Mouse (Mus musculus): ENCODE results near the gene Adamts1.

Adamts1 gene

DNA sequence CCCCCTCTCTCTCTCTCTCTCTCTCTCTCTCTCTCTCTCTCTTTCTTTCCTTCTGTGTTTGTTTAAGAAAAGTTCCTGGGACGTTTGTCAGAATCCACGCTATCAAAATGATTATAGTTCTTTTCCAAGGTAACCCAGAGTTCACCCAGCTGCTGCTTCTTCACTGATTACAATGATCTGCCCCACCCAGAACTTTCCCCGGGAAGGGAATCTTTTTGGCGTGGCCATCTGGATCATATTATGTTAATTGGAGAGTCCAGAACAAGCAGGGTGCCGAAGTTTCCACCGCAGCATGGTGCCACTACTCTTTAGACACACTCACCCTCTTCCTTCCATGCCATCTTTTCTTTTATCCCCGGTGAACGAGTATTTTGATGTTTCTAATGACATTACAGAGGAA is 37.2 kb downstream of the Adamts1 start:
- peak; percentile 13 for DNase-seq (ENCODE audit: low spot score)

DNA sequence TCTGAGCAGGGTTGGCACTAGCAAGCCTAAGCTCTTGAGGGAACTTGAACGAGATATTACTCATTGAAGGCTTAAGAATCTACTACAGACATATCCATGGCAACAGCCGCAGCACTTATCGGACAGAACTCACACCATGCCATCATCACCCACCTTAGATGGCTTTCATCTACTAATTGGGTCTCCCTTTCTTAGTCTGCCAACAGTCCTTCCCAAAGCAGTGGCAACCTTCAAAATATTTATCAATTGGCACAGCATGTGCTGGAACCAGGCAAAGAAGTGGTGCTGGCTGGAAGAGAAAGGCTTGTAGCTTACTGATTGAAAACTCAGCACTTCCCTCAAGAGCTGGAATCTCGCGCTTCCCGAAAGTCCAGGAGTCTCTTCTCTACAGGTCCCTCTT is 37.7 kb downstream of the Adamts1 start:
- DNase-seq (ENCODE audit: low spot score): no peak

DNA sequence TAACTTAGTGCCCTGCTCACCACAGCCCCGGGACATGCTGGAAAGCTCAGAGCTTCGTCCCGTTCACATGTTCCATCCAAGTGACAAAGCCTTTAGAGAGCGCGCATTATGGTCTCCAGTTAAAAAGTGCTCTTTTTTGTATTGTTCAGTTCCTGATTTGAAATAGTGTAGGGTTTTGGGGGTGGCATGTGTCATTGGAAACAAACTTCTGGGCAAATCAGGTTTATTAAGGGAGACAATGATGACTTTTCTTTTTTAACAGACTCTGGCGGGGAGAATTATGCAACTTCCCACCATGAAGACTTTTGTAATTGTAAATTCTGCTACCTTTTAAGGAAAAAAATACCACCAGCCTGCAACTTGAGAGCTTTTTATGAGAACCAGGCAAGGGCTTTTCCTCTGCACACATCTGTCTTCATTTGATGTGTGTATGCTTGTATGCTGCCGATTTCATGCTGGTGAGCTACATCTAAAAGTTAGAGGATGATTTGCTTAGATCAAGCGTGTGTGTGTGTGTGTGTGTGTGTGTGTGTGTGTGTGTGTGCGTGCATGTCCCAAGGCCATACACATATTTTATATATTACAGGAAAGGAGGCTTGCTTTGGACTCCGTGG is 40.8 kb downstream of the Adamts1 start:
- DNase-seq (ENCODE audit: low spot score): no peak

DNA sequence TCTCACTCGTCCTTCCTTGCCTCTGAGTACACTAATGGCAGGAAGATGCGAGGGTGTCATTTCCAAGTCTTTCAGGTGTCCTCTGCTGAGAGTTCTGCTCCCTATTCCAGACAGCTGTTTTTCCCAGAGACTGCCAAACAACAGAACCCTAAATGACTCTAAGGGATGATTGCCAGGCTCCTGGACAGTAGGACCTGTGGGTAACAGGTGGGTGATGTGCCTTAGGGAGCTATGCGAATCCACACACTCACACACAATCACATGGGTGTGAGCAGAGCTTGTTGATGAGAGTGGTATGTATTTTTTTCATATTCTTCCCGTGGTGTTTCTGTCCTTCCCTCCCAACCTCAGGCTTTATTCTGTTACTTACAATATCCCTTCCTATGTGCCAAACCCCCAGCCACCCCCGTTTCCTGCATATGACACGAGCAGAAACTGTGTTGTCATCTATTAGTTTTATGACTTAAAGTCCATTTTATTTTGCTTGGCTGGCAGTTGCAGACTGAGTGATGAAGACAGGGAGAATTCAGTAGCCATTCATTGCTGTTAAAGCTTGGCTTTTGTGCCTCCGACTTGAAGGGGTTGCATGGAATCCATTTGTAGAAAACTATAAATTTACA is 41.8 kb downstream of the Adamts1 start:
- no peak for DNase-seq (ENCODE audit: low spot score)

DNA sequence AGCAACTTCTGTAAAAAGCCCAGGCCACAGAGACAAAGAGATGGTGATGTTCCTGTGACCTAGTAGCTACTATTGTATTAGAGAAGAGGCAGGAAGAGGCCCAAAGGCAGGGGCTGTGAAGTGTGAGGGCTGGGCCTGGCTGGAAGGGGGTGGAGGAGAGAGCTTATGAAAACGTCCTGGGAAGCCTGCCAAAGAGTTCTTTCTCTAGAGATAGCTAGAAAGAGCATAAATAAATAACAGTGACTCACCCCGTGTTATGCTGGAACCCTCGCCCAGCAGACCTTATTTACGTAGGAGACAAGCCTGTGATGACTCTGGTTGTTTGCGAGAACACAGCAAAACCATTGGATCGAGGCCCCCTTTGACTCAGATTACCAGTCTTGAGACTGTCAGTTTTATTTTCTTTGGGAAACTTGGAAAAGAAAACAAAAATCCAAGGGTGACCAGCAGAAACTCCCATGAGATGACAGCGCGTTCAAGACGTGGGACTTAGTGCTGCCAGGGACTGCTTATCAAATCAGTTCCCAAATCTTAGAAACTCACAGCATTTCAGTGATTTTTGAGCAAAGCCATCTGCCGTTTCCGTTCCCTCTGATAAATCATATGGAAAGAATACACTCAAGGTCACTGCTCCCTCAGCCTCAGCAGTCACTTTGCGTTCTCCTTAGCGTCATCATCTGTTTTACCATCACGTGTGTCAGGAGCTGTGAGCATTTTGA is 46.7 kb downstream of the Adamts1 start:
- peak; percentile 41 for DNase-seq (ENCODE audit: low spot score)

DNA sequence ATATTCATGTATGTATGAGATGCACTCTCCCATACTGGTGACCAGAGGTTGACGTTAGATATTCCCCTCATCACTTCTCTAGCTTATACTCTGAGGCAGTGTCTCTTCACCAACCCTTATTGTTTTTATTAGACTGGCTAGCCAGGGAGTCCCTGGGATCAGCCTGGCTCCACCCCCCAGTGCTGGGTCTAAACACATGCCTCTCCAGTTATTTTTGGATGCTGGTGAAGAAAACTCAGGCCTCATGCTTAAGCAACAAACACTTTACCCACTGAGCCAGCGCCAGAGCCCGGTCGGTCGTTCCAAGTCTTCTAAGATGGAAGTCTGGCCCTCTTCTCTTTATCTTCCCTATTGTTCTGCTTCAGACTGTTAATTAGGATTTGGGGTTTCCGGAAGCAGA is 53.6 kb downstream of the Adamts1 start:
- DNase-seq (ENCODE audit: low spot score): no peak

DNA sequence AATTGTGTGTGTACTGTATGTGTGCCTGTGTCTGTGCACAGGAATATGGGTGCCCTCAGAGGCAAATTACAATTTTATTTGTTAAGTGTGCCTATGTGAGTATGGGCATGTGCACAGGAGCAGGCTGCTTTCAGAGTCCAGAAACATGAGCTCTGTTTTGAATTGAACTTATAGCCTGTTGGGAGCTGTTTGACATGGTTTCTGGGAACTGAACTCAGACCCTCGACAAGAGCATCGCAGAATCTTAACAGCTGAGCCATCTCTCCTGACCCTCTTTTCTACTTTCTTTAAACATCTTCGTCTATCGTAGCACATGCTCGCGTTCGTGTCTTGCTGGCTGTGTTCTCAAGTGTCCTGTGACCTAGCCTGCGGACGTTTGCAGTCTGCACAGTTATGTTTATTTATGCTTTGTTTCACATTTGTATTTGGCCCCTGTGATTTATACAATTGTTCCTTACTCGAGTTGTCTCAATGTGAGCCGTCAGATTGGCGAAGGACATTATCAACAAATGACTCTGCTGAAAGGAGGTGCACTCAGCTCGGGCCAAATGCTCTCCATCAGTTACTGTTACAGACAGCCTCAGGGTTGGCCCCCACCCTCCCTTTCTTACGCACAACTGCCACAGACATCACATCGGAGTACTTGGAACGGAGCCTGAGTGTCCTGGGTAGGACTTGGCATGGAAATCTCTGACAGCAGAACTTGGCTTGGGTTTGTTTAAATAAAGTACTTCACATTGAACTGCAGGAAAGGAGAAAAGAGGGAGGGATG is 55.1 kb downstream of the Adamts1 start:
- peak; percentile 7 for DNase-seq (ENCODE audit: low spot score)

DNA sequence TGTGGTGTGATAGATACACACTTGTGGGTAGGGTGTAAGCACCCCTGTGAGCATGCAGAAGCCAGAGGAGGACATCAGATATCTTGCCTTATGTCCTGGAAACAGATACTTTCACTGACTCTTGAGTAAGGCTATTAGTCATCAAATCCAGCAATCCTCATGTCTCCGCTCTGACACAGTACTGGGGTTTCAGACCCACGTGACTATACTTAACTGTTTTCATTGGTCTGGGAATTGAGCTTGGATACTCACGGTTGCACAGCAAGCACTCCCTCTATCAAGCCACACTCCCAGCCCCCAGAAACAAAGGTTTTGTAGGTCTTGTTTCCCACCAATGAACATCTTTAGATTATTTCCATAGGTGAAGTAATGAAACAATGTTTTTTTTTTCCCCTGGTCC is 56.5 kb downstream of the Adamts1 start:
- no peak for DNase-seq (ENCODE audit: low spot score)

Data from embryo, embryonic 10 days (tissue).